Mouse (Mus musculus): ENCODE results near the gene Rorc. TPM values are rescaled to one million over a fixed set of nuclear protein-coding genes. Genes with fewer than 3 reads are reported as not detected.
A peak's percentile ranks its signal among the peaks of the same experiment; 100 is the strongest.

Rorc gene
- polyA plus RNA-seq (2015; fragmentation: Nextera tagmentation; extraction: Ambion mirVana): 1.0 and 1.2 TPM in 2 replicates

DNA sequence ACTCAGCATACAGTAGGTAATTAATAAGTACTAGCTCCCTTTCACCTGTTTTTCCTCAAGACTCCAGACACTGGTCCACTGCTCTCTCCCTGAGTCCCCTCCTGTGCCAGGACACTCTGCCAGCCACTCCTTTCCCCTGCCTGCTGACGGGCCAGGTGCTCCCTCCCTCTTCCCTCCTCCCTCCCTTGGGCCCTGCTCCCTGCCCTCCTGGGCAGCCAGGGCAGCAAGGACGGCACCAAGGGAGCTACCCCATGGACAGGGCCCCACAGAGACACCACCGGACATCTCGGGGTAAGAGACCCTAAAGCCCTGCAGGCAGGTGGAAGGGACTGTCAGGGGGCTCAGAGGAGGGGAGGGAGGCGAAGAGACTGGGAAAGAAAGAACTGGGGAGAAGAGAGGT is at the start of gene Rorc:
TSS of gene Rorc (plus strand) at position 154 of the 400 bp plus-strand sequence.
- Histone ChIP-seq H3K27me3 (no peaks in the 10 kb centered on the region), H3K4me3 (peak within 1 kb of the TSS; percentile 7; the same call in 1 of the 2 replicates), H3K4me1 (peaks cover 29% of the 10 kb centered on the region), H3K27ac (replicated peaks) (no peak within 1 kb of the TSS), H3K36me3 (no peaks in the 10 kb centered on the region), H3K9me3 (no peaks in the 10 kb centered on the region), H3K9ac (replicated peaks) (0 out of 2 replicates have a peak within 1 kb of the TSS, but pooled peaks have one; percentile 13), H3K4me2 (replicated peaks) (peak within 1 kb of the TSS; percentile 37)
- WGBS: 12% methylated on average over 5 of the region's 5 CpGs
- ATAC-seq (replicated peaks): 0 out of 2 replicates have a peak, but pooled peaks have one; percentile 14

DNA sequence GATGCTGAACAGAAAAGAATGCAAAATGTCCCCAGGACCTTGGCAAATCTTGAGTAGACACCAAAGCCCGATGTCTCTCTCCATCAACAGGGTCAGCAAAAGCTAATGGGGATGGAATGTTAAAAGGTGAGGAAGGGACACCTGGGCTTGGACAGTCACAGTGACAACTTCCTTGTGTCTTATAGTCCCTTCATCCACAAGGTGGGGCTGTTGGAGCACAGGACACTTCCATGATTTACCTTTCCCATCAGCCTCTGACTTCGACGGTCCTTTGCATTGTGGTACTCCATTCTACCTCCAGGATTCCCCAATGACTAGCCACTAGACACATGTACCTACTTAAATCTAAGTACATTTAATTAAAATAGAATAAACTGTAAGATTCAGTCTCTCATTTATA is 43.9 kb upstream of the Rorc start:
- ATAC-seq (replicated peaks): no peak
- Histone ChIP-seq H3K4me3 (no peak overlapping the region), H3K4me1 (no peaks in the 10 kb centered on the region), H3K27ac (replicated peaks) (no peak overlapping the region), H3K27me3 (no peaks in the 10 kb centered on the region), H3K4me2 (replicated peaks) (no peak overlapping the region), H3K9me3 (no peaks in the 10 kb centered on the region), H3K36me3 (peaks cover 23% of the 10 kb centered on the region), H3K9ac (replicated peaks) (no peak overlapping the region)
- WGBS: 65% methylated on average over 3 of the region's 3 CpGs

DNA sequence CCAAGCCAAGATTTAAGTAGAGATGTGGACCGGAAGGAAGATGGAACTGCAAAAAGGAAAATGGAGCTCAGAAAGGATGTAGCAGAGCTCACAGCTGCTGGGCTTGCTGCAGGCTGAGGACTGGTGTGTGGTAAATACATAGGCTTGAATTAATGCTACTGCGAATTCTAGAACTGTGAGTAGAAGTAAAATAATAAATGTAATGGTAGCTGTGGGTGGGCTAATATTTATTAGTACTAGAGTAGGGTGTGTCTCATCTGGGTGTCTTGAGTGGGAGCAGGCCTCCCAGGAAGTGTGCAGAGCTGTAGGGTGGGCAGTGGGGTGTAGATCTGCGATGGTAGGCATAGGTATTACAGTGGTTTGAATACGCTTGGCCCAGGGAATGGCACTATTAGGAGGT is 38.2 kb upstream of the Rorc start:
- H3K9ac ChIP-seq (replicated peaks): no peak overlapping the region
- no peak overlapping the region for H3K4me3 ChIP-seq
- H3K27ac ChIP-seq (replicated peaks): no peak overlapping the region
- ATAC-seq (replicated peaks): no peak
- WGBS: 93% methylated on average over 4 of the region's 4 CpGs
- H3K27me3 ChIP-seq: no peaks in the 10 kb centered on the region
- H3K9me3 ChIP-seq: no peaks in the 10 kb centered on the region
- H3K4me2 ChIP-seq (replicated peaks): no peak overlapping the region
- H3K4me1 ChIP-seq: no peaks in the 10 kb centered on the region
- H3K36me3 ChIP-seq: peaks cover 8% of the 10 kb centered on the region; the same call in 1 of the 2 replicates

DNA sequence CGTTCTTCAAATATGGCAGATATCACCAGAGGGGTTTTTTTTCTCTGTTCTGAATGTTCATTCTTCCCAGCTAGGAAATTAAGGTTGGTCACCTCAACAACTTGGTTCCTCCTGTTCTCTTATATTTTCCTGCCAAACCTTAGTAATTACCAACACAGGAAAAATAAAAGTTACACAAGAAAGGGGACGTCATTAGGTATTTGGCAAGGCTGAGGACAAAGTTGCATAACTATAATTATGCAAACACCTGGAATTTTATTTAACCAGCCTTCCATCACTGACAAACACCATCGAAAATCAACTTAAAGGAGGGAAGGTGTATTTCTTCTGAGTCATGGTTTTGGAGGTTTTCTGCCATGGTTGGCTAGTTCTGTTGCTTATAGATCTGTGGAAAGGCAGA is 34.1 kb upstream of the Rorc start:
- no peak overlapping the region for H3K4me2 ChIP-seq (replicated peaks)
- H3K27ac ChIP-seq (replicated peaks): no peak overlapping the region
- H3K27me3 ChIP-seq: no peaks in the 10 kb centered on the region
- no peak overlapping the region for H3K4me3 ChIP-seq
- no peak overlapping the region for H3K9ac ChIP-seq (replicated peaks)
- no peaks in the 10 kb centered on the region for H3K36me3 ChIP-seq
- no peak for ATAC-seq (replicated peaks)
- no peaks in the 10 kb centered on the region for H3K9me3 ChIP-seq
- WGBS: 82% methylated on average over 3 of the region's 3 CpGs
- H3K4me1 ChIP-seq: 0 out of 2 replicates have a peak, but pooled peaks cover 3% of the 10 kb centered on the region

DNA sequence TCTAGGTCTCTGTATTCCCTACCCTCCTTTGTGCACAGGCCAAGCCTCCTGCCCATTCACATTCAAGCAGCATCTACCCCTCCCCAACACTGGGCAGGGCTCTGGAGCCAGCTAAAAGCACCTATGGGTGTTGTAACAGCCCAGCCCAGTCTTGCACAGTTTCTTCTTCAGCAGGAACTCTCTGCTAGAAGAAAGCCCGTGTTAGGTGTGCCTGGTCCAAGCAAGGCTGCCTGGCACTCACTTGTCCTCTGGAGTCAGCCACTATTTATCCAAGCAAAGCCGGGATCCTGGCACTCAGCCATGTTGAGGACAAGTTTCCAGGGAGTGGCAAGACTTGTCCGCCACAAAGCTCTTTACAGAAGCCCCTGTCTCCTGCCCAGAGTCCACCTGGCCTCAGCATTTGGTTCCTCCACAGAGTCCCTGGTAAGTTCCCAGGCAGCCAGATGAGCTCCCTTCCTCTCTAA is 30.6 kb upstream of the Rorc start, which contains the start of gene Them5:
TSS of gene Them5 (plus strand) at position 141 of the 464 bp plus-strand sequence.
- ATAC-seq (replicated peaks): no peak
- WGBS: 43% methylated on average over 3 of the region's 3 CpGs

DNA sequence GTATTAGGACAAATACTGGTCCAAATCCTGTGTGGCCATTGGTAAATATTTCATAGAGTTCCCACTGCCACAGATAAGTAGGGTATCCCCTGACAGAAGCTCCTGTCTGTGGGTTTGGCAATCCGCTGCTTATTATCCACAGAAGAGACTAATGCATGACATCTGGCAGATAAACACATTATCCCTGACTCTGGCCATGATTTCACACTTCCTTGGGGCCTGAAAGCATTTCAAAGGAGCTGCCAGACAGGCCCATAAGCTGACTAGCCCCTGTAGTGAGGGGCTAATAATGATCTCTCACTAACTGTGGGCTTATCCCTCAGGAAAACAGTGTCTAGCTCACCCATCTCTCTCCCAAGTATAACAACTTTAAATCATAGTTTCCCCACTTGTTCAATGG is 30.0 kb upstream of the Rorc start:
- Histone ChIP-seq H3K27ac (replicated peaks) (peak overlapping the region; percentile 47), H3K4me2 (replicated peaks) (no peak overlapping the region), H3K27me3 (no peaks in the 10 kb centered on the region), H3K4me1 (0 out of 2 replicates have a peak, but pooled peaks cover 3% of the 10 kb centered on the region), H3K9ac (replicated peaks) (no peak overlapping the region), H3K4me3 (no peak overlapping the region), H3K9me3 (no peaks in the 10 kb centered on the region), H3K36me3 (no peaks in the 10 kb centered on the region)
- 63% methylated on average over 1 of the region's 1 CpGs for WGBS
- ATAC-seq (replicated peaks): peak; percentile 63

More for the DNA sequence above, 30.6 kb upstream of the Rorc start, which contains the start of gene Them5:
- H3K36me3 ChIP-seq: no peaks in the 10 kb centered on the region
- no peaks in the 10 kb centered on the region for H3K27me3 ChIP-seq
- H3K4me1 ChIP-seq: 0 out of 2 replicates have a peak, but pooled peaks cover 3% of the 10 kb centered on the region
- H3K27ac ChIP-seq (replicated peaks): peak within 1 kb of the TSS; percentile 47
- H3K9me3 ChIP-seq: no peaks in the 10 kb centered on the region
- no peak within 1 kb of the TSS for H3K4me3 ChIP-seq
- H3K9ac ChIP-seq (replicated peaks): no peak within 1 kb of the TSS
- H3K4me2 ChIP-seq (replicated peaks): no peak within 1 kb of the TSS

DNA sequence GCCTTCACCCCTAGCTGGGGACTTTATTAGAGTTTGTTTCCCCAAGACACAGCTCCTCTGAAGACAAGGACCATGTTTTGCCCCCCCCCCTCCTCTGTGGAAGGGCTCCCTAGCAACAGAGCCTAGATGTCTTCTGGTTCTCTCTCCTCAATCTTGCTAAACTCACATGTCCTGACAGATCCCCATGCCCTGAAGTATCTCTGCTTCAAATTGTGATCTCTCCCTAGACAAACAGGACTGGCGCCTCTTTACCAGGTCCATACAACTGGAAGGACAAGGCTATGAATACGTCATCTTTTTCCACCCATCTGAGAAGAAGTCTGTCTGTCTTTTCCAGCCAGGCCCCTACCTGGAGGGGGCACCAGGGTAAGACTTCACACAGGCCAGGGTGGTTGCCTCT is 28.4 kb upstream of the Rorc start:
- Histone ChIP-seq H3K4me2 (replicated peaks) (no peak overlapping the region), H3K27ac (replicated peaks) (no peak overlapping the region), H3K4me3 (no peak overlapping the region), H3K27me3 (no peaks in the 10 kb centered on the region), H3K4me1 (0 out of 2 replicates have a peak, but pooled peaks cover 3% of the 10 kb centered on the region), H3K9ac (replicated peaks) (no peak overlapping the region), H3K36me3 (no peaks in the 10 kb centered on the region), H3K9me3 (no peaks in the 10 kb centered on the region)
- 89% methylated on average over 2 of the region's 2 CpGs for WGBS
- ATAC-seq (replicated peaks): no peak

DNA sequence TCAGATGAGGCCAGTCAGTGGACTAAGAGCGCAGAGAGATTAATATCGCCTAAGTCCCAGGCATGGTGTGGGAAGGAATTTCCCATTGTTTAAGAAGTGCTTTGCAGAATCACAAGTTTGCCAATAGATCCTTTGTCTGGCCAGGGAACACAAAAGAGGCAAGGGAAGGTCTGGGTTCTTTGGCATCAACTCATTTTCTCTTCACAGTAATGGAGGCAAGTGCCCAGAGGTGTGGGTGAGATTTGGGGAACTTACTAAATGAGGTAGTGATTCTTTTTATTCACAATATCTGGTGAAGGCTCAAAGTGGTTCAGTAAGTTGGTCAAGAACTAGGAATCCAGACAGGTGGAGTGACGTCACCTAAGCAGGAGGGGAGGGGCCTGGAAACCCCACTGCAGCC is 27.7 kb upstream of the Rorc start:
- Histone ChIP-seq H3K4me2 (replicated peaks) (no peak overlapping the region), H3K9me3 (no peaks in the 10 kb centered on the region), H3K27ac (replicated peaks) (no peak overlapping the region), H3K4me1 (0 out of 2 replicates have a peak, but pooled peaks cover 3% of the 10 kb centered on the region), H3K27me3 (no peaks in the 10 kb centered on the region), H3K36me3 (no peaks in the 10 kb centered on the region), H3K9ac (replicated peaks) (no peak overlapping the region), H3K4me3 (no peak overlapping the region)
- whole genome bisulfite sequencing: 50% methylated on average over 3 of the region's 3 CpGs
- ATAC-seq (replicated peaks): no peak

DNA sequence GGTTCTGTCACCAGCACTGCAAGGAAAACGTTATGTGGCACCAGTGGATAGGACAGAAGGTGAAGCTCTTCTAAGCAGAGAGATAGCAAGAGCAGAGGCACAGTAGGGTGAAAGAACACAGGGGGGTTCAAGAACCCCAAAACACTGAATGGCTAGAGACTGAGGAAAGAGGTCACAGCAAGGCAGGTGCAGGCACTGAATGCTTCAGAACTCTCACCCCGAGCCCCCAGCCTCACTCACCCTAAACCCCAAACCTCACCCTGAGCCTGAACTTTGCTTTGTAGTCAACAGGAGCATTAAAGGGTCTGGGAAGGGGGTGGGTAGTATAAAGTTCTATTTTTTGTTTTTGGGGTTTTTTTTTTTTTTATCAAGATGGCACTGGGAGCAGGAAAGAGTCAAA is 24.4 kb upstream of the Rorc start:
- no peak for ATAC-seq (replicated peaks)
- Histone ChIP-seq H3K36me3 (no peaks in the 10 kb centered on the region), H3K4me2 (replicated peaks) (no peak overlapping the region), H3K9me3 (no peaks in the 10 kb centered on the region), H3K27me3 (no peaks in the 10 kb centered on the region), H3K27ac (replicated peaks) (no peak overlapping the region), H3K9ac (replicated peaks) (no peak overlapping the region), H3K4me3 (no peak overlapping the region), H3K4me1 (no peaks in the 10 kb centered on the region)
- WGBS: 89% methylated on average over 2 of the region's 2 CpGs

DNA sequence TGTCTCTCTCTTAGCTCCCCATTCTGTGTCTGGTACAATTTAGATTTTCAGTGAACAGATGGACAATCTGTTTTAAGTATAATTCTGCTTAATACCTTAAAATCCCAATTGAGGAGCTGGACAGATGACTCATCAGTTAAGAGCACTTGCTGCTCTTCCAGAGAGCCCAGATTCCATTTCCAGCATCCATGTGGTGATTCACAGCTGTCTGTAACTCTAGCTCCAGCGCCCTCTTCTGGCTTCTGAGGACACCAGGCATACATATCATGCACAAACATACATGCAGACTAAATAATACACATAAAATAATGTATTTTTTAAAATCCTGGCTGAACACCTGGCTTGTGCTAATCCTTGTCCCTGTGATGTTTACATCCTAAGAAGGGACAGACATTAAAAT is 11.8 kb upstream of the Rorc start:
- H3K4me2 ChIP-seq (replicated peaks): no peak overlapping the region
- H3K36me3 ChIP-seq: no peaks in the 10 kb centered on the region
- H3K9ac ChIP-seq (replicated peaks): no peak overlapping the region
- peaks cover 11% of the 10 kb centered on the region; the same call in 1 of the 2 replicates for H3K27me3 ChIP-seq
- no peak overlapping the region for H3K4me3 ChIP-seq
- WGBS: 5% methylated on average over 1 of the region's 1 CpGs
- H3K27ac ChIP-seq (replicated peaks): no peak overlapping the region
- peaks cover 12% of the 10 kb centered on the region for H3K4me1 ChIP-seq
- no peaks in the 10 kb centered on the region for H3K9me3 ChIP-seq
- no peak for ATAC-seq (replicated peaks)

DNA sequence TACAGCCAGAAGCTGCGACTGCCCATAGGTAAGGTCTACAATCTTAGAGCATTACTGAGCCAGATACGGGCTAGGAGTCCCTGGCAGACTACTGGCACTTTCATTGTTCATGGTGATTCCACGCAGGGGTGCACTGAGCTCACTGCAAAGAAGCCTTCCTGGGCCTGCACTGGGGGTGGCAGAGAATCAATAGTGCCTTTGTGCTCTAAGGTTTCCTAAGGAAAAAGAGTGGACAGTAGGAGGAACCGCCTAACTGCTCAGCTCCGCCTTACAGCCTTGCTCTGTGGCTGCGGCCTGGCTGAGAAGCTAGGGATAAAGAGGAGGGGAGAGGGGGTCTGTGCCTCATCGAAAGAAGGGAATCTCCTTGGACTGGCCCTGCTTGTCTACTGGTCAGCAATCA is 10.5 kb upstream of the Rorc start, which contains the start of gene C2cd4d:
TSS of gene C2cd4d (plus strand) at position 301 of the 400 bp plus-strand sequence.
- peak within 1 kb of the TSS; percentile 92 for H3K4me2 ChIP-seq (replicated peaks)
- H3K36me3 ChIP-seq: no peaks in the 10 kb centered on the region
- H3K9me3 ChIP-seq: no peaks in the 10 kb centered on the region
- no peak for ATAC-seq (replicated peaks)
- WGBS: 19% methylated on average over 7 of the region's 7 CpGs
- H3K4me1 ChIP-seq: peaks cover 12% of the 10 kb centered on the region
- H3K9ac ChIP-seq (replicated peaks): peak within 1 kb of the TSS; percentile 75
- peak within 1 kb of the TSS; percentile 59 for H3K4me3 ChIP-seq
- H3K27me3 ChIP-seq: peaks cover 15% of the 10 kb centered on the region; the same call in 1 of the 2 replicates
- no peak within 1 kb of the TSS for H3K27ac ChIP-seq (replicated peaks)

DNA sequence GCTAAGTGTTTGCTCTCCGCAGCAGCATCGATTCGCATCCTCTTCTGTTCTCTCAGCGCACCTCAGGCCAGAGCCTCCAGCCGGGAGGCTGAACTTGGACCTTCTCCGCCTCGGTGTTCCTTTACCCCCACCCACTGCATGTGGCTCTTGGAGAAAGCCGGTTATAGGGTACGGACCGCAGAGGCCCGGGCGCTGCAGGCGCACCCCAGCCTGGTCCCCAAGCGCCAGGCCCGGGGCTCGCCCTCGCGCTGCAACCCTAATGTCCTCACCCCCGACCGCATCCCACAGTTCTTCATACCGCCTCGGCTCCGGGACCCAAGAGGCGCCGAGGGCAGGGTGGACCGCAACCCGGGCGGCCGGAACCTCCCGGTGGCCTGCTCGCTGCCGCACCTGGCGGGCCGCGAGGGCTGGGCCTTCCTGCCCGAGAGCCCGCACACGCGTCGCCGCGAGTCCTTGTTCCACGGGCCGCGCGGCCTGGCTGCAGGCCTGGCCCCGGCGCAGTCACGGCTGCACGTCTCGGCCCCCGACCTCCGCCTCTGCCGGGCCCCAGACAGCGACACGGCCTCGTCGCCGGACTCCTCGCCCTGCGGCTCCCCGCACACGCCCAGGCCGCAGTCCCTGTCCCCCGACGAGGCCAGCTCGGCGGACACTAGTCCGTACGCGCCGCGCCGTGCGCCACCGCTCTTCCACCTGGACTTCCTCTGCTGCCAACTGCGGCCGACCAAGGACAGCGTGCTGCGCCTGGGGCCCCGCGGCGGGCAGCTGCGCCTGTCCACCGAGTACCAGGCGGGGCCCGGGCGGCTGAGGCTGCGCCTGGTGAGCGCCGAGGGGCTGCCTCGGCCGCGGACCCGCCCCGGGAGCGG is 9.1 kb upstream of the Rorc start:
- Histone ChIP-seq H3K27ac (replicated peaks) (peak overlapping the region; percentile 53), H3K36me3 (no peaks in the 10 kb centered on the region), H3K4me1 (peaks cover 12% of the 10 kb centered on the region), H3K4me3 (peak overlapping the region; percentile 59), H3K27me3 (peaks cover 15% of the 10 kb centered on the region; the same call in 1 of the 2 replicates), H3K9ac (replicated peaks) (peak overlapping the region; percentile 75), H3K4me2 (replicated peaks) (peak overlapping the region; percentile 92), H3K9me3 (no peaks in the 10 kb centered on the region)
- WGBS: 7% methylated on average over 96 of the region's 97 CpGs
- peak; percentile 79 for ATAC-seq (replicated peaks)
